Mouse (Mus musculus) CH12.LX (cell line): Measurements from ENCODE around the gene Ebf1.

Experiments used
- CTCF ChIP-seq, 2 experiments: IDR thresholded peaks in 1 of 2; conservative IDR thresholded peaks in 1 of 2; 2 replicates each; pipeline ENCODE4 v1.5.1; 2011 to 2012; ENCODE audit warnings: low read depth in 2 of 2, low read length in 2 of 2, improper control_type of control experiment in 1 of 2, inconsistent platforms in 1 of 2, mild to moderate bottlenecking in 1 of 2, moderate library complexity in 1 of 2
- HCFC1 ChIP-seq: IDR thresholded peaks from 2 replicates; pipeline ENCODE4 v1.6.1; 2012; ENCODE audit warnings: low read depth, mild to moderate bottlenecking, inconsistent platforms, low read length, improper control_type of control experiment
- MEF2A ChIP-seq: IDR thresholded peaks from 2 replicates; pipeline ENCODE4 v1.6.1; 2014; ENCODE audit warnings: low read depth, mild to moderate bottlenecking, inconsistent platforms, low read length, improper control_type of control experiment, borderline replicate concordance
- NRF1 ChIP-seq: IDR thresholded peaks from 2 replicates; pipeline ENCODE4 v1.6.1; 2014; ENCODE audit warnings: low read depth, mild to moderate bottlenecking, inconsistent platforms, low read length, improper control_type of control experiment, moderate library complexity
- PAX5 ChIP-seq: IDR thresholded peaks from 2 replicates; pipeline ENCODE4 v1.6.1; 2012; ENCODE audit warnings: low read length, inconsistent platforms, mixed read lengths
- POLR2A ChIP-seq: IDR thresholded peaks from 2 replicates; pipeline ENCODE4 v1.6.1; 2011; ENCODE audit warnings: low read depth, mild to moderate bottlenecking, improper control_type of control experiment, low read length
- RCOR1 ChIP-seq: conservative IDR thresholded peaks from 2 replicates; pipeline ENCODE4 v1.6.1; 2012; ENCODE audit warnings: low read depth, mild to moderate bottlenecking, inconsistent platforms, low read length, improper control_type of control experiment
- SIN3A ChIP-seq: IDR thresholded peaks from 2 replicates; pipeline ENCODE4 v1.6.1; 2012; ENCODE audit warnings: low read length, improper control_type of control experiment, inconsistent platforms
- TCF12 ChIP-seq: IDR thresholded peaks from 2 replicates; pipeline ENCODE4 v1.6.1; 2014; ENCODE audit warnings: low read depth, mild to moderate bottlenecking, inconsistent platforms, low read length, improper control_type of control experiment
- ZC3H11A ChIP-seq: IDR thresholded peaks from 2 replicates; pipeline ENCODE4 v1.6.1; 2012; ENCODE audit warnings: low read depth, mild to moderate bottlenecking, inconsistent platforms, low read length, improper control_type of control experiment
- ZKSCAN1 ChIP-seq: IDR thresholded peaks from 2 replicates; pipeline ENCODE4 v1.6.1; 2012; ENCODE audit warnings: low read depth, inconsistent platforms, low read length, improper control_type of control experiment, borderline replicate concordance
- ZNF384 ChIP-seq: IDR thresholded peaks from 2 replicates; pipeline ENCODE4 v1.6.1; 2012; ENCODE audit warnings: low read depth, low read length, improper control_type of control experiment, inconsistent platforms

GRCm38 (mm10) chr11:44774411-44774810 is 157.3 kb downstream of the Ebf1 start:
- TF ChIP-seq ZKSCAN1 (no peak), POLR2A (no peak), CTCF (conservative IDR thresholded peaks at IDR 0.05 in 1 of 2, IDR thresholded peaks at IDR 0.05 in 1 of 2; ENCODE audit: low read depth in 2 of 2, low read length in 2 of 2) (peak; percentile 55 to 77), ZNF384 (no peak), ZC3H11A (no peak), MEF2A (peak; percentile 47; the same call in 1 of the 2 replicates), RCOR1 (no peak), PAX5 (no peak), TCF12 (no peak), NRF1 (no peak), SIN3A (no peak), HCFC1 (no peak)
